Mouse (Mus musculus) cortical plate, adult 2 months (tissue): ENCODE results near the gene Gm3542. TPM values are rescaled to one million over a fixed set of nuclear protein-coding genes. Genes with fewer than 3 reads are reported as not detected.
"Not testable (repeated sequence)": the region's sequence is repeated elsewhere in the genome, so short reads cannot be mapped to it uniquely, and the experiment has no call there.

Experiments
- H3K27ac ChIP-seq: fragments of 200-500 bp; 2 replicates; pipeline ENCODE4 v1.5.1; 2012; ENCODE audit warnings: low read length, control low read depth, inconsistent platforms; ENCODE audit not compliant: insufficient read depth
- H3K4me1 ChIP-seq: fragments of 200-500 bp; 2 replicates; pipeline ENCODE4 v1.6.1; 2011; ENCODE audit warnings: low read length; ENCODE audit not compliant: control insufficient read depth, insufficient read depth
- H3K4me3 ChIP-seq: fragments of 200-500 bp; 2 replicates; pipeline ENCODE4 v1.5.1; 2011; ENCODE audit warnings: mild to moderate bottlenecking, low read length, control low read depth; ENCODE audit not compliant: insufficient read depth
- polyA plus RNA-seq: library from polyadenylated mRNA; depleted of rRNA; stranded (reverse); fragments of >200 nt; gene quantifications from 2 replicates; pipeline ENCODE4 v1.2.3, GENCODE M21; 2012; rRNA removed

Gm3542 gene
- polyA plus RNA-seq: not detected in 2 replicates

DNA sequence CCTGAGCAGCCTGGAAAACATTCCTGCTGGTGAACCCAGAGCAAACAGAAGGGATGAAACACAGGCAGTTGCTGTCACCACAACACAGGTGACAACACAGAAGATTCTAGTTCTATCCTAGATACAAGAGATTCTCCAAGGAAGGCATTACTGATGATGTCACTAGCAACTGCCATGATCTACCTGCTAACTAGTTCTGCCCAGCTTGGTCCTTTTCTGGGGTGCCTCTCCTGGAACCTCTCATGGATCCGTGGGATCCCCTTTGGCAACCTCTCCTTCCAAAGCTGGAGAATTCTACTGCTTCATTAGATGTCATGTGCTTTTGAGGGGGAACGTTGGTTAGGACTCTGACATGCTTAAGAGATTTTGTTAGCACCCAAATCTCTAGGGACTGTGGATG is at the start of gene Gm3542:
TSS of gene Gm3542 (minus strand) at position 101 of the 400 bp plus-strand sequence.
- not testable (repeated sequence) for H3K4me1 ChIP-seq, H3K4me3 ChIP-seq, H3K27ac ChIP-seq

Other genes with a start within 250 kb of the Gm3542 start
- not detected in 2 replicates for gene Gm8279, start 203.4 kb downstream of the Gm3542 start, polyA plus RNA-seq
- not detected in 2 replicates for gene Gm3317, start 170.4 kb downstream of the Gm3542 start, polyA plus RNA-seq
- gene Gm8271, start 149.1 kb downstream of the Gm3542 start, polyA plus RNA-seq: not detected in 2 replicates
- not detected in 2 replicates for gene Gm3526, start 74.3 kb downstream of the Gm3542 start, polyA plus RNA-seq
- gene Gm3500, start 54.1 kb upstream of the Gm3542 start, polyA plus RNA-seq: 0.17 TPM in 1 of 2 replicates, not detected in the other
- gene Gm3194, start 120.5 kb upstream of the Gm3542 start, polyA plus RNA-seq: 1.6 and 1.7 TPM in 2 replicates
- 0.06 TPM in 1 of 2 replicates, not detected in the other for gene Gm8246, start 142.9 kb upstream of the Gm3542 start, polyA plus RNA-seq
- gene Gm3187, start 149.3 kb upstream of the Gm3542 start, polyA plus RNA-seq: not detected in 2 replicates
- 1.8 and 2.0 TPM in 2 replicates for gene Gm3488, start 166.7 kb upstream of the Gm3542 start, polyA plus RNA-seq
- gene Gm3532, start 203.6 kb upstream of the Gm3542 start, polyA plus RNA-seq: not detected in 2 replicates